Mouse (Mus musculus): ENCODE results near the gene Baz1b. TPM values are rescaled to one million over a fixed set of nuclear protein-coding genes. Genes with fewer than 3 reads are reported as not detected.

Gene Baz1b
- 25.5 and 32.8 TPM in 2 replicates for polyA plus RNA-seq (2012; ENCODE audit: insufficient read depth, insufficient read length, missing spikeins)

DNA sequence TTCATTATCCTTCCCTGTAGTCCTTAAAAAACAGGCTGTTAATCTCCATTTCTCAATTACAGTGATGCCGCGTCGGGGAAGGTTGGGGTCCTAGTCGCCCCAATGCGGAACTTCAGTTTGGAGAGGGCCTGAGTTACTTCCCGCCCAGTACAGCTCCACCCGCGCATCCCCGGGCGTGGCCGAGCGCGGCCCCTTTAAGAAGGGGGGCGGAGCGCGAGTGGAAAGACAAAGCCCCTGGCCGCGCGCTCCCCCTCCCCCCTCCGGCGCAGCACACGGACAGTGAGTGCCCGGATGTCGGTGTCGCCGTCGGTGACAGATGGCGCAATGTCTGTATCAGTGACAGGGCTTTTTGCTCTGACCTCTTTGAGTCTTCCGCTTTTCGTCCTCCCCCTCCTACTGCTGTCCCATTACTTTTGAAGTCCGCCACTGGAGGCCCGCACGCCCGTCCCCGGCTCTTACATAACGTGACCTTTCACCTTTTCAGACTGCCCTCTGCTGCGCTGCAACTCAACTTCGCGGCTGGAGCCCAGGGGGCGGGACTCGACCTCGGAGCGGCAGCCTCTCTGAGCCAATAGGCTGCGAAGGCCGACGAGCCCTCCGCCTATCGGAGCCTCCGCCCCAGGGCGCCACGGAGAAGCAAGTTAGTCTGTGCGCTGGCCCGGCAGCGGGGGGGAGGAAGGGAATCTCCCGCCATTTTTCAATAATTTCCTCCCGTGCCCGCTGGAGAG lies at the start of gene Baz1b:
Gene Baz1b, plus strand, starts transcription at position 644 of the 728 bp plus-strand sequence.
- H3K4me3 ChIP-seq (ENCODE audit: insufficient read depth, low read depth, low read length): peak within 1 kb of the TSS; percentile 79
- peaks cover 8% of the 10 kb centered on the region for H3K4me1 ChIP-seq (ENCODE audit: control insufficient read depth, insufficient read depth, insufficient read length, low read length)
- peak within 1 kb of the TSS; percentile 99 for H3K27ac ChIP-seq (replicated peaks; ENCODE audit: low read depth, low read length)

DNA sequence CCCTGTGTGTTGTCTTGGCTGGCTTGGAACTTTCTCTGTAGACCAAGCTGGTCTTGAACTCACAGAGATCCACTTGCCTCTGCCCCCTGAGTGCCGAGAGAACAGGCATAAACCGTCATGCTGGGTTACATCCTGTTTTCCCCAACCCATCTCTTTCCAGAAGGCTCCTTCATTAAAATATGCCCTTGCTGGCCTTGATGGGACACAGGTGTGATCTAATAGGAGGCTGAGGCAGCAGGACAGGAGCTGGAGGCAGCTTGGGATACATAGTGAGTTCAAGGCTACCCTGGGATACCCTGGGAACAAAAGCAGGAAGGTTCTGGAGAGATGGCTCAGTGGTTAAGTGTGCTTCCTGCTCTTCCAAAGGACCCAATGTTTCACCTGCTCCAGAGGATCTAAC lies 47.2 kb upstream of the Baz1b start:
- Histone ChIP-seq H3K4me3 (ENCODE audit: insufficient read depth, low read depth, low read length) (no peak overlapping the region), H3K4me1 (ENCODE audit: control insufficient read depth, insufficient read depth, insufficient read length, low read length) (no peaks in the 10 kb centered on the region), H3K27ac (replicated peaks; ENCODE audit: low read depth, low read length) (no peak overlapping the region)

DNA sequence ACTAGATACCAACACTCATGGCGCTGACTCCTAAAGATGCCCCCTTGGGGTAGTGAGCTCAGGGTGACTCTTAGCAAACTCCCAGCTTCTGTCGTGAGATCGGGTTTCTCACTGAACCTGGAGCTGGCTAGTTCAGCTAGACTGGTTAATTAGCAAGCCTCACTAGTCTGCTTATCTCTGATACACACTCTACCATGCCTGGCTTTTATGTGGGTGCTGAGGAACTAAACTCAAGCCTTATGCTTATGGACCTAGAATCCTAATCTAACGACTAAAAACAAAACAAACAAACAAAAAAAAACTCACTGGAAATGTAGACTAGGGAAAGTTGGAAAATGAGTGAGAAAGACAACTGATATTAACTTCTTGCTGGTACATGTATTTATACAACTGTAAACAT lies 42.6 kb upstream of the Baz1b start:
- Histone ChIP-seq H3K4me1 (ENCODE audit: control insufficient read depth, insufficient read depth, insufficient read length, low read length) (no peaks in the 10 kb centered on the region), H3K4me3 (ENCODE audit: insufficient read depth, low read depth, low read length) (no peak overlapping the region), H3K27ac (replicated peaks; ENCODE audit: low read depth, low read length) (no peak overlapping the region)

DNA sequence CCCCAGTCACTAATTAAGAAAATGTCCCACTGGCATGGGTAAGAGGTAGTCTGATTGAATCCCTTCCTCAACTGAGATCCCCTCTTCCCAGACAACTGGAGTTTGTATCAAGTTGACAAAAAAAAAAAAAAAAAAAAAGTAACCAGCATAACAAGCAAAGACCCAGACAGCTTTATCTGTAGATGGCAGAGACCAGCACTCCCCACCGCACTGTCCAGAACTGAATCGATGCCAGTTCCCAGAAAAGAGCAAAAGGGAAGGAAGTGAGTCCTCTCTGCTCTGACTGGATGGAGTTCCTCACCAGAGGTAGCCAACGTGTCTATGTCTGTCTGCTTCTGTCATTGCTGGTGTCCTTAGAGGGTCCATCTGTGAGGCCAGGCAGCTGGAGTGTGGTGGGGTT lies 41.5 kb upstream of the Baz1b start:
- no peak overlapping the region for H3K27ac ChIP-seq (replicated peaks; ENCODE audit: low read depth, low read length)
- H3K4me3 ChIP-seq (ENCODE audit: insufficient read depth, low read depth, low read length): no peak overlapping the region
- no peaks in the 10 kb centered on the region; the same call in 1 of the 2 replicates for H3K4me1 ChIP-seq (ENCODE audit: control insufficient read depth, insufficient read depth, insufficient read length, low read length)

GRCm38 (mm10) chr5:135145955-135146354 lies 41.1 kb upstream of the Baz1b start:
- H3K4me1 ChIP-seq (ENCODE audit: control insufficient read depth, insufficient read depth, insufficient read length, low read length): no peaks in the 10 kb centered on the region; the same call in 1 of the 2 replicates
- no peak overlapping the region for H3K27ac ChIP-seq (replicated peaks; ENCODE audit: low read depth, low read length)
- H3K4me3 ChIP-seq (ENCODE audit: insufficient read depth, low read depth, low read length): no peak overlapping the region

DNA sequence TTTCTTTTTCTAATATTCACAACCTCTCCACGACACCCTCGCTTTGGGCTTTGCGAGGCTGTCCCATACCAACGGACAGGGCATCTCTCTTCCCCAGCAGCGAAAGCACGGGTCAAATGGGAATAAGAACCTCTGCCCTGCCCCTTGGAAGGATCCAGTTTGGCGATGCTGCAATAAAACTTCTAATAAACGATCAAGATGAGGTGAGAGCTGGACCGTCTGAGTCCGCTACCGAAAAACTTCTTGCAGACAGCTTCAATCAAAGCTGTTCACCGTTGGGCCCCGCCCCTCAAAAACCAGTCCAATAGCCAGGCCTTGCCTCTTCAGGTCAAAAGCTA lies 38.4 kb upstream of the Baz1b start:
- peak overlapping the region; percentile 66 for H3K4me3 ChIP-seq (ENCODE audit: insufficient read depth, low read depth, low read length)
- no peak overlapping the region for H3K27ac ChIP-seq (replicated peaks; ENCODE audit: low read depth, low read length)
- H3K4me1 ChIP-seq (ENCODE audit: control insufficient read depth, insufficient read depth, insufficient read length, low read length): no peaks in the 10 kb centered on the region; the same call in 1 of the 2 replicates

DNA sequence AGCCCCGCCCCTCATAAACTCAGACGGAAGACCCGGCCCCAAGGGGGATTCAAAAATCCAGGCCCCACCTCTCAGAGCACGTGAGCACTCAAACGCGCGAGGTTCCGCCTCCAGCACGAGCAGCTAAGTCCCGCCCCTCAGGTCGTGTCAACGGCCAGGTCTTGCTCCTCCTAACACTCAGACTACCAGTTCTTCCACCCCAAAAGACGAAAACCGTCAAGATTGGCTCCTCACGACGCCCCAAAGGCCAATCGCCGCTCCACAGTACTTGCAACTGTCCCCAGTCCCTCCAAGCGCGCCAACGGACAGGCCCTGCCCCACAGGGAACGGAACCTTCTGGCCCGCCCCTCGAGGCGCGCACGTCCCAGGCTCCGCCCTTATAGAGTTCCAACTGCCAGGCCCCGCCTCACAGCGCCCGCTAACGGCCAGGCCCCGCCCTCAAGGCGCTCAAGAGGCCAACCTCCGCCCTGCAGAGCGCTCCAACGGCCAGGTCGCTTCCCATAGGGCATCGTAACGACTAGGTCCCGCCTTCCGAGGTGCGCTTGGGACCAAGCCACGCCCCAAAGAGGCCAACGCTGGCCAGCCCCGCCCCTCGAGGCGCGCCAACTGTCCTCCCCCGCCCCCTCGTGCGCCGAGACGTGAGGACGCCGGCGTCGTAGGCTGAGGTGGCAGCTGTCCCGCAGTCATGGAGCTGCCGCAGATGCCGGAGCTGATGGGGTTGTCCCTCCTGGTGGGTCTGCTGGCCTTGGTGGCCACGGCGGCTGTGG lies 37.8 kb upstream of the Baz1b start, which contains the start of gene Tbl2:
Gene Tbl2, plus strand, starts transcription at position 605 of the 767 bp plus-strand sequence.
- H3K4me1 ChIP-seq (ENCODE audit: control insufficient read depth, insufficient read depth, insufficient read length, low read length): no peaks in the 10 kb centered on the region; the same call in 1 of the 2 replicates
- H3K4me3 ChIP-seq (ENCODE audit: insufficient read depth, low read depth, low read length): peak within 1 kb of the TSS; percentile 76
- peak within 1 kb of the TSS; percentile 94 for H3K27ac ChIP-seq (replicated peaks; ENCODE audit: low read depth, low read length)

DNA sequence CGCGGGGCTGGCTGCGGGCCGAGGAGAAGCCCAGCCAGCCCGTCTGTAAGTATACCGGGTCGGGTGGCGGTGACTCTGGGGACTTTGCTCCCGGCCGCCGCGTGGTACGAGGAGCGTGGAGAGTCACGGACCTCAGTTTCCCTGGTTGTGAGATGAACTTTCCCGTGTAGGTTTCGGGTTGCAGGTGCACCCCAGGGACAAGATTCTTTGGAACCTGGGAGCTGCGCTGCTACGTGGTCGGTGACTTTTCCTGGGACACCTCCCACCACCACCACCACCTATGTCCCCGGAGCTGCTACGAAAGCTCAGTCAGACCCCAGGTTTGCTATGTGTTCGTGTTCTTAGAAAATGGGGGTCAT lies 37.3 kb upstream of the Baz1b start:
- H3K4me3 ChIP-seq (ENCODE audit: insufficient read depth, low read depth, low read length): peak overlapping the region; percentile 76
- H3K4me1 ChIP-seq (ENCODE audit: control insufficient read depth, insufficient read depth, insufficient read length, low read length): no peaks in the 10 kb centered on the region; the same call in 1 of the 2 replicates
- 0 out of 2 replicates have a peak overlapping the region, but pooled peaks have one; percentile 11 for H3K27ac ChIP-seq (replicated peaks; ENCODE audit: low read depth, low read length)

- no peak overlapping the region for H3K27ac ChIP-seq (replicated peaks; ENCODE audit: low read depth, low read length)
- peaks cover 8% of the 10 kb centered on the region for H3K4me1 ChIP-seq (ENCODE audit: control insufficient read depth, insufficient read depth, insufficient read length, low read length)
- no peak overlapping the region for H3K4me3 ChIP-seq (ENCODE audit: insufficient read depth, low read depth, low read length)
Measured at GRCm38 (mm10) chr5:135156496-135156895, 30.6 kb upstream of the Baz1b start.

DNA sequence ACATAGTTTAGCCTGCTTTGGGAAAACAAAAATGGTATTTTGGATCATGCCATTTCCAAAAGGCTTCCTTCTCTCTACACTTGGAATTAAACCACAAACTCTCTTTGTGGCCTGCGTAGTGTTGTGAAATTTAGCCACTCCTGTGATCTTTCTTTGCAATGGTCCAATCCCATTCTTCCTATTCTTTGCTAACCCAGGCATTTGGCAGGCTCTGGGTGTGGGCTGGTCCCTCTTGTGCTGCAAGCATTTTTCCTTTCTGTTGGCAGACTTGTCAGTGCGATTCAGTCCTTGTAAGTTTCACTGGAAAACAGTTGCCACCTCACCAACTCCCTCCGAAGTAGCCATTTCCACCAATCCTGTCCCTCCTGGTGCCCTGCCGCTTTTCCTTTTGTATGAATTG lies 25.8 kb upstream of the Baz1b start:
- peak overlapping the region; percentile 51 for H3K27ac ChIP-seq (replicated peaks; ENCODE audit: low read depth, low read length)
- H3K4me3 ChIP-seq (ENCODE audit: insufficient read depth, low read depth, low read length): no peak overlapping the region
- peaks cover 8% of the 10 kb centered on the region for H3K4me1 ChIP-seq (ENCODE audit: control insufficient read depth, insufficient read depth, insufficient read length, low read length)

DNA sequence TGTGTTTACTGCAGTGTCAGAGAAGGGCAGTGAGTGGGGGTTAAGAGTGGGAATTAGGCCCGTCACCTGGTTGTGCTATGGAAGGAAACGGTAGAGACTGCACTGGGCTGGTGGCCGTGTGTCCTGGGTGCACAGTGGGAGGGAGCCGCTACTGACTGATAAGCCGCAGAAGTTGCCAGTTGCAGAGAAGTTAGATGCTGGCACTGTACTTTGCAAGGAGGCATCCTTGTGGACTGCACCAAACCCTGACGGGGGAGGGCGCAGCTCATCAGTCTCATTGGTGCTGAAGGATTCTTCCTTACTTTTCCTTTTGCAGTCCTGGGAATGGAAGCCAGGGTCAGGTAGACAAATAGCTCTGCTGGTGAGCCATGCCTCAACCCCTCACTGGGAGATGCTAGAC lies 25.4 kb upstream of the Baz1b start:
- Histone ChIP-seq H3K4me3 (ENCODE audit: insufficient read depth, low read depth, low read length) (no peak overlapping the region), H3K27ac (replicated peaks; ENCODE audit: low read depth, low read length) (peak overlapping the region; percentile 49)

DNA sequence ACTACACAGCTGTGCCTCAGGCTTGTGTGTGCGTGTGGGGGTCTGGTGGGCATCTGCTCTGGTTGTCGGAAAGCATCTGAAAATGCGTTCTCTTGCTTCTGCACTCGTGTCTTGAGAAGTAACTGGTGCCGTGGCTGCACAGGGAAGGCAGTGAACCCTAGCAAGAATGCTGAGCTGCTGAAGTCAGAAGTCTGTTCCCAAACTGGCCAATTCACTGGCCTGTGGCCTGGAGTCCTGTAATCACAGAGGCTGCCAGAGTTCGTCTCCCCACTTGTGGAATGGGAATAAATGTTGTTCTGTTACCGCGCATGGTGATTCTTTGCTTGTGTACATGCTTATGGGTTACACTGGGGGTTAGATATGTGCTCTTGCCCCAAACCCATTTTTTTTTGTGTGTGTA lies 24.7 kb upstream of the Baz1b start:
- Histone ChIP-seq H3K4me1 (ENCODE audit: control insufficient read depth, insufficient read depth, insufficient read length, low read length) (peaks cover 8% of the 10 kb centered on the region), H3K4me3 (ENCODE audit: insufficient read depth, low read depth, low read length) (no peak overlapping the region), H3K27ac (replicated peaks; ENCODE audit: low read depth, low read length) (no peak overlapping the region)

More for the DNA sequence above, 25.4 kb upstream of the Baz1b start:
- peaks cover 8% of the 10 kb centered on the region for H3K4me1 ChIP-seq (ENCODE audit: control insufficient read depth, insufficient read depth, insufficient read length, low read length)

GRCm38 (mm10) chr5:135162821-135163220 lies 24.2 kb upstream of the Baz1b start:
- H3K4me3 ChIP-seq (ENCODE audit: insufficient read depth, low read depth, low read length): no peak overlapping the region
- H3K27ac ChIP-seq (replicated peaks; ENCODE audit: low read depth, low read length): no peak overlapping the region
- peaks cover 8% of the 10 kb centered on the region for H3K4me1 ChIP-seq (ENCODE audit: control insufficient read depth, insufficient read depth, insufficient read length, low read length)

- H3K4me3 ChIP-seq (ENCODE audit: insufficient read depth, low read depth, low read length): no peak overlapping the region
- H3K27ac ChIP-seq (replicated peaks; ENCODE audit: low read depth, low read length): no peak overlapping the region
- peaks cover 2% of the 10 kb centered on the region; the same call in 1 of the 2 replicates for H3K4me1 ChIP-seq (ENCODE audit: control insufficient read depth, insufficient read depth, insufficient read length, low read length)
Measured at GRCm38 (mm10) chr5:135166909-135167308, 20.2 kb upstream of the Baz1b start.

- H3K27ac ChIP-seq (replicated peaks; ENCODE audit: low read depth, low read length): no peak overlapping the region
- no peak overlapping the region for H3K4me3 ChIP-seq (ENCODE audit: insufficient read depth, low read depth, low read length)
- peaks cover 2% of the 10 kb centered on the region; the same call in 1 of the 2 replicates for H3K4me1 ChIP-seq (ENCODE audit: control insufficient read depth, insufficient read depth, insufficient read length, low read length)
Measured at GRCm38 (mm10) chr5:135167469-135167868, 19.6 kb upstream of the Baz1b start.
